Mouse (Mus musculus) erythroblast, embryonic 14.5 days (primary cell): ENCODE results near the gene Eef1b2. TPM values are rescaled to one million over a fixed set of nuclear protein-coding genes. Genes with fewer than 3 reads are reported as not detected.
"Not testable (repeated sequence)": the region's sequence is repeated elsewhere in the genome, so short reads cannot be mapped to it uniquely, and the experiment has no call there.

Experiments used
- H3K27me3 ChIP-seq: 2 replicates; pipeline ENCODE4 v1.6.1; 2012; ENCODE audit warnings: inconsistent platforms; ENCODE audit not compliant: control insufficient read depth
- H3K36me3 ChIP-seq: 2 replicates; pipeline ENCODE4 v1.6.1; 2012; ENCODE audit warnings: mild to moderate bottlenecking, inconsistent platforms; ENCODE audit not compliant: control insufficient read depth
- H3K4me1 ChIP-seq: 2 replicates; pipeline ENCODE4 v1.6.1; 2012; ENCODE audit warnings: inconsistent platforms; ENCODE audit not compliant: control insufficient read depth
- H3K4me3 ChIP-seq: replicated peaks from 2 replicates; pipeline ENCODE3; 2012; ENCODE audit warnings: moderate library complexity, mild to moderate bottlenecking, inconsistent platforms
- H3K9me3 ChIP-seq: 2 replicates; pipeline ENCODE4 v1.6.1; 2012; ENCODE audit warnings: low read length, inconsistent platforms, mixed read lengths; ENCODE audit not compliant: control insufficient read depth
- GATA1 ChIP-seq: IDR thresholded peaks from 2 replicates; pipeline ENCODE4 v1.6.1; 2012; ENCODE audit warnings: low read length, inconsistent platforms, mixed read lengths
- TAL1 ChIP-seq: IDR thresholded peaks from 3 replicates; pipeline ENCODE4 v1.6.1; 2012; ENCODE audit warnings: low read length, inconsistent platforms, mixed read lengths
- polyA plus RNA-seq: library from polyadenylated mRNA; stranded (reverse); fragments of >175 nt; gene quantifications from 2 replicates; pipeline ENCODE4 v1.2.3, GENCODE M21; 2012

Gene Eef1b2
- polyA plus RNA-seq, 1 experiment: 18.7 TPM

GRCm38 (mm10) chr1:63168638-63169037, 8.0 kb upstream of the Eef1b2 start:
- H3K4me3 ChIP-seq: no peak overlapping the region
- H3K27me3 ChIP-seq: no peaks in the 10 kb centered on the region
- no peaks in the 10 kb centered on the region for H3K9me3 ChIP-seq
- peaks cover 78% of the 10 kb centered on the region for H3K36me3 ChIP-seq
- peaks cover 7% of the 10 kb centered on the region for H3K4me1 ChIP-seq
- TF ChIP-seq TAL1: no peak
- no peak for TF ChIP-seq GATA1

- TF ChIP-seq GATA1: no peak
- TF ChIP-seq TAL1: no peak
- Histone ChIP-seq H3K4me1 (peaks cover 41% of the 10 kb centered on the region), H3K36me3 (peaks cover 52% of the 10 kb centered on the region), H3K27me3 (no peaks in the 10 kb centered on the region), H3K9me3 (no peaks in the 10 kb centered on the region), H3K4me3 (peak overlapping the region; percentile 86)
Measured at GRCm38 (mm10) chr1:63175853-63176252, 772 bp upstream of the Eef1b2 start.

DNA sequence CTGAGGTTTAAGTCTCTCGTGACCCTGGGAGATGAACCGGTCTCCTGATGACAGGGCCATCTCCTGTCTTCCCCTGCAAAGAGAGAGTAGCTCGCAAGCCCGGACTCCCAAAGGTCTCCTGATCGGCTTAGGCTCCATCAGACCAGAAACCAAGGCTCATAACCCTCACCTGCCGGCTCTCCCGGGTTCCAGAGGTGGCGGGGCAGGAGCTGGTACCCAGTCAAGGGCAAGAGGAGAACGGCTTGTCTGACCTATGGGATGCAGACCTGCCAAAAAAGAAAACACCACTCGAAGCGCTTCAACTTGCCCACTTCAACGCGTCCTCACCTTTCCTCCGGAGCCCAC, 394 bp upstream of the Eef1b2 start:
- no peak for TF ChIP-seq TAL1
- no peak for TF ChIP-seq GATA1
- H3K36me3 ChIP-seq: peaks cover 52% of the 10 kb centered on the region
- no peaks in the 10 kb centered on the region for H3K27me3 ChIP-seq
- H3K4me1 ChIP-seq: peaks cover 41% of the 10 kb centered on the region
- H3K9me3 ChIP-seq: no peaks in the 10 kb centered on the region
- peak overlapping the region; percentile 86 for H3K4me3 ChIP-seq

GRCm38 (mm10) chr1:63178308-63178707, 1.7 kb downstream of the Eef1b2 start:
- peaks cover 41% of the 10 kb centered on the region for H3K4me1 ChIP-seq
- no peaks in the 10 kb centered on the region for H3K27me3 ChIP-seq
- H3K9me3 ChIP-seq: no peaks in the 10 kb centered on the region
- TF ChIP-seq TAL1 (no peak), GATA1 (no peak)
- H3K4me3 ChIP-seq: peak overlapping the region; percentile 86
- peaks cover 50% of the 10 kb centered on the region for H3K36me3 ChIP-seq

- peaks cover 44% of the 10 kb centered on the region for H3K36me3 ChIP-seq
- no peak overlapping the region for H3K4me3 ChIP-seq
- no peaks in the 10 kb centered on the region for H3K27me3 ChIP-seq
- no peak for TF ChIP-seq TAL1
- no peak for TF ChIP-seq GATA1
- H3K4me1 ChIP-seq: peaks cover 32% of the 10 kb centered on the region
- no peaks in the 10 kb centered on the region for H3K9me3 ChIP-seq
Measured at GRCm38 (mm10) chr1:63180122-63180521, 3.5 kb downstream of the Eef1b2 start.

DNA sequence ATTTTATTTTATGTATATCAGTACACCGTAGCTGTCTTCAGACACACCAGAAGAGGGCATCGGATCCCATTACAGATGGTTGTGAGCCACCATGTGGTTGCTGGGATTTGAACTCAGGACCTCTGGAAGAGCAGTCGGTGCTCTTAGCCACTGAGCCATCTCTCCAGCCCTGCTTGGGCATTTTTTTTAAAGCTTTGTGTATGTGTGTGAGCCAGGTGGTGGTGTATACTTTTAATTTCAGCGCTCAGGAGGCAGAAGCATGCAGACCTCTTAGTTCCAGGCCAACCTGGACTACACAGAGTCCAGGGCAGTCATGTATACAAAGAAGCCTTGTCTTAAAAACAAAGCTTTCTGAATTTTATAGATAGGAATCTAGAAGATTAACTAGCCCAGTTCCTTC, 4.0 kb downstream of the Eef1b2 start:
- H3K27me3 ChIP-seq, H3K4me3 ChIP-seq, H3K9me3 ChIP-seq: not testable (repeated sequence)
- Histone ChIP-seq H3K36me3 (peaks cover 43% of the 10 kb centered on the region), H3K4me1 (peaks cover 28% of the 10 kb centered on the region)

DNA sequence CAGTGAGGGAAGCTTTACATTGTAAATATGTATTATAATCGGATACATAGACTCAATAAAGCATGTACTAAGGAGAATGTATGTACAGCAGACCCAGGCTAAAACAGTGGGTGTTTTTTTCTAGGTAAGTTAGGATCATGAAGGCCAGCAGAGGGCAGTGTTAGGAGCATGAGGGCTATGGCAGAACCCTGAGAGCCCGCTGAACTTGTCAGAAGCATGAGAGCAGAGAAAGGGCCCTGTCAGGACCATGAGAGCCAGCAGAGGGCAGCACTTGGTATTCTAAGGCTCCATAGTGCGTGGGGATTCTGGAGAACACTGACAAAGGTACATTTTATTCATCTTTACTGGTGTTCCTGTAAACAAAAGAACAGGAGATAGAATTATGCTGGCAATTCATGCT, 4.4 kb downstream of the Eef1b2 start:
- Histone ChIP-seq H3K36me3 (peaks cover 43% of the 10 kb centered on the region), H3K27me3 (no peaks in the 10 kb centered on the region), H3K4me3 (no peak overlapping the region), H3K9me3 (no peaks in the 10 kb centered on the region), H3K4me1 (peaks cover 24% of the 10 kb centered on the region)
- TF ChIP-seq TAL1 (no peak), GATA1 (no peak)

GRCm38 (mm10) chr1:63181480-63181879, 4.9 kb downstream of the Eef1b2 start:
- TF ChIP-seq TAL1: no peak
- TF ChIP-seq GATA1: no peak
- peaks cover 24% of the 10 kb centered on the region for H3K4me1 ChIP-seq
- no peaks in the 10 kb centered on the region for H3K27me3 ChIP-seq
- no peak overlapping the region for H3K4me3 ChIP-seq
- no peaks in the 10 kb centered on the region for H3K9me3 ChIP-seq
- peaks cover 43% of the 10 kb centered on the region for H3K36me3 ChIP-seq

- H3K4me1 ChIP-seq: peaks cover 23% of the 10 kb centered on the region
- H3K9me3 ChIP-seq: no peaks in the 10 kb centered on the region
- H3K4me3 ChIP-seq: no peak overlapping the region
- H3K36me3 ChIP-seq: peaks cover 43% of the 10 kb centered on the region
- H3K27me3 ChIP-seq: no peaks in the 10 kb centered on the region
- no peak for TF ChIP-seq GATA1
- no peak for TF ChIP-seq TAL1
Measured at GRCm38 (mm10) chr1:63182212-63182611, 5.6 kb downstream of the Eef1b2 start.

DNA sequence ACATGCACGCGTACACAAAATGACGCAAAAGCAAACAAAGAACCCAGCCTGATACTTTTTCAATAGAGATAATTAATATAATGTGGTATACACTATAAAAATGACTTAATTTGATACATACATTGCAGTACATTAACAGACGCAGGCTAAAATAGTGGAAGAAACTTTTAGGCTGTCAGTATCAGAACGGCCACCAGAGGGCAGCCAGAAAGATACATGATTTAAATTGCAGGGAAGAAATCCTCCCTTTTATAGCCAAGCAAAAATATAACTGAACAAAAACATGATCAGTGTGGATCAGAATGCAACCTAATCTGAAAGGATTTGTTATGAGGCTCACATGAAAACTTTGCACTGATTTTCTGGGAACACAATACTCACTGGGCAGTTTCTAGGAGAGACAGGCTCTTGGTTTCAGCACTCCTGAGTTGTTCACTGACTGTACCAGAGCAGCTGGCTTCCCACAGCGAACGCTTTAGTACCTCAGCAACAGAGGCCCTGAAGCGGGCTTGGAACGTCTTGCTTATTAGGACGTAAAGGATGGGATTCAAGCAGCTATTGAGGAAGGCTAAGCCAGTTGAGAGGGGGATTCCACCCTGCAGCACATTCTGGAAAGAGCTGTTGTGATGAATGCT, 6.1 kb downstream of the Eef1b2 start:
- H3K27me3 ChIP-seq: no peaks in the 10 kb centered on the region
- H3K36me3 ChIP-seq: peaks cover 42% of the 10 kb centered on the region
- H3K4me1 ChIP-seq: peaks cover 17% of the 10 kb centered on the region
- H3K9me3 ChIP-seq: no peaks in the 10 kb centered on the region
- TF ChIP-seq TAL1 (no peak), GATA1 (no peak)
- H3K4me3 ChIP-seq: no peak overlapping the region

DNA sequence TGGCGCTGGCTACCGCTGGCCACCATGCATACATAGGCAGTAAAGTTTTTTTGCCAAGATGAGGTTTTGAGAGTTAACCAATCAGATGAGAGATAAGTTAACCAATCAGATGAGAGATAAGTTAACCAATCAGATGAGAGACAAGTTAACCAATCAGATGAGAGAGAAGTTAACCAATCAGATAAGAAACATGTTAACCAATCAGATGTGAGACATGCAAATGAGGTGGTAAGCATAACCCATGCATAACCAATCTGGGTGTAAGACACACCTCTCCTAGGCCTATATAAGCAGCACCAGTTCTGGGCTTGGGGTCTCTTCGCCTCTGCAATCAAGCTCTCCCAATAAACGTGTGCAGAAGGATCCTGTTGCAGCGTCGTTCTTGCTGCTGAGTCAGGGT, 8.8 kb downstream of the Eef1b2 start:
- H3K27me3 ChIP-seq, H3K4me3 ChIP-seq, H3K4me1 ChIP-seq, H3K9me3 ChIP-seq: not testable (repeated sequence)
- peaks cover 17% of the 10 kb centered on the region for H3K36me3 ChIP-seq
